Mouse (Mus musculus): ENCODE results near the gene Nobox.

Gene Nobox

GRCm38 (mm10) chr6:43309454-43309853, at the start of gene Nobox:
Gene Nobox (minus strand): TSS chr6:43309554.
- CTCF ChIA-PET = interaction anchor here in 2 of 4 experiments (0.7 to 1.0 kb wide), 2 partner anchors 12 kb away, joined by 3 read pairs; no protein-coding TSS in a partner anchor
- POLR2A ChIA-PET = no interaction called here

- CTCF ChIA-PET = no interaction called here
- POLR2A ChIA-PET = no interaction called here
These were observed 45.3 kb upstream of the Nobox start for GRCm38 (mm10) chr6:43354562-43355241.

GRCm38 (mm10) chr6:43353446-43353845, 44.1 kb upstream of the Nobox start:
- POLR2A ChIA-PET = interaction anchor here in 1 of 4 experiments (0.6 to 0.9 kb wide), 2 partner anchors 15 to 1070 kb away, joined by 4 to 6 read pairs; no protein-coding TSS in a partner anchor

GRCm38 (mm10) chr6:43349083-43349482, 39.7 kb upstream of the Nobox start:
- POLR2A ChIA-PET = no interaction called here
- CTCF ChIA-PET = no interaction called here

More at GRCm38 (mm10) chr6:43353446-43353845, 44.1 kb upstream of the Nobox start:
- CTCF ChIA-PET = no interaction called here

GRCm38 (mm10) chr6:43347637-43348036, 38.3 kb upstream of the Nobox start:
- ChIA-PET CTCF (no interaction called here), POLR2A (no interaction called here)

- POLR2A ChIA-PET = no interaction called here
- CTCF ChIA-PET = no interaction called here
These were observed 33.7 kb upstream of the Nobox start for GRCm38 (mm10) chr6:43343006-43343405.

GRCm38 (mm10) chr6:43342386-43342785, 33.0 kb upstream of the Nobox start:
- CTCF ChIA-PET = no interaction called here
- POLR2A ChIA-PET = interaction anchor here in 1 of 4 experiments (0.8 kb wide), 1 partner anchor 15 kb away, joined by 3 read pairs; no protein-coding TSS in a partner anchor

GRCm38 (mm10) chr6:43338804-43339203, 29.4 kb upstream of the Nobox start:
- POLR2A ChIA-PET = interaction anchor here in 1 of 4 experiments (1.1 to 1.6 kb wide), 2 partner anchors 11 to 14 kb away, joined by 3 to 6 read pairs; no protein-coding TSS in a partner anchor
- CTCF ChIA-PET = interaction anchor here in 1 of 4 experiments (0.7 kb wide), 1 partner anchor 475 kb away, joined by 9 read pairs; no protein-coding TSS in a partner anchor

GRCm38 (mm10) chr6:43337491-43337961, 28.2 kb upstream of the Nobox start:
- ChIA-PET CTCF (no interaction called here), POLR2A (interaction anchor here in 1 of 4 experiments (0.9 kb wide), 1 partner anchor 43 kb away, joined by 4 read pairs; no protein-coding TSS in a partner anchor)

- ChIA-PET CTCF (no interaction called here), POLR2A (no interaction called here)
These were observed 26.4 kb upstream of the Nobox start for GRCm38 (mm10) chr6:43335619-43336234.

- POLR2A ChIA-PET = no interaction called here
- CTCF ChIA-PET = no interaction called here
These were observed 24.1 kb upstream of the Nobox start for GRCm38 (mm10) chr6:43333479-43333878.

- POLR2A ChIA-PET = interaction anchor here in 1 of 4 experiments (0.5 kb wide), 1 partner anchor 21 kb away, joined by 3 read pairs; no protein-coding TSS in a partner anchor
- CTCF ChIA-PET = interaction anchor here in 1 of 4 experiments (1.0 kb wide), 1 partner anchor 16 kb away, joined by 3 read pairs; no protein-coding TSS in a partner anchor
These were observed 3.8 kb upstream of the Nobox start for GRCm38 (mm10) chr6:43312961-43313656.

- ChIA-PET POLR2A (interaction anchor here in 1 of 4 experiments (0.7 kb wide), 1 partner anchor 236 kb away, joined by 9 read pairs; no protein-coding TSS in a partner anchor), CTCF (interaction anchor here in 1 of 4 experiments (1.0 kb wide), 1 partner anchor 15 kb away, joined by 3 read pairs; no protein-coding TSS in a partner anchor)
These were observed 3.2 kb upstream of the Nobox start for GRCm38 (mm10) chr6:43312546-43312945.

GRCm38 (mm10) chr6:43310071-43310470, 717 bp upstream of the Nobox start:
- ChIA-PET POLR2A (interaction anchor here in 2 of 4 experiments (0.6 to 0.7 kb wide), 3 partner anchors 46 to 72 kb away, joined by 4 to 5 read pairs (median 4); no protein-coding TSS in a partner anchor), CTCF (interaction anchor here in 1 of 4 experiments (1.0 kb wide), 1 partner anchor 13 kb away, joined by 3 read pairs; no protein-coding TSS in a partner anchor)

GRCm38 (mm10) chr6:43297508-43297850, 11.9 kb downstream of the Nobox start:
- POLR2A ChIA-PET = no interaction called here
- CTCF ChIA-PET = interaction anchor here (1.0 to 1.9 kb wide), 9 partner anchors 12 to 275 kb away, joined by 3 to 9 read pairs (median 4); partner anchors contain the start of gene Nobox (in 2 of the 4)

- ChIA-PET POLR2A (no interaction called here), CTCF (interaction anchor here (0.6 to 1.9 kb wide), 10 partner anchors 12 to 275 kb away, joined by 3 to 9 read pairs (median 4); partner anchors contain the start of gene Nobox (in 2 of the 4))
These were observed 12.4 kb downstream of the Nobox start for GRCm38 (mm10) chr6:43296798-43297507.

- ChIA-PET POLR2A (no interaction called here), CTCF (interaction anchor here in 1 of 4 experiments (0.6 kb wide), 1 partner anchor 952 kb away, joined by 5 read pairs; no protein-coding TSS in a partner anchor)
These were observed 13.4 kb downstream of the Nobox start for GRCm38 (mm10) chr6:43295908-43296307.

GRCm38 (mm10) chr6:43293175-43293574, 16.2 kb downstream of the Nobox start:
- POLR2A ChIA-PET = interaction anchor here in 1 of 4 experiments (1.2 kb wide), 1 partner anchor 9 kb away, joined by 3 read pairs; no protein-coding TSS in a partner anchor
- CTCF ChIA-PET = no interaction called here
